Comparison of ENCODE assay signal across 32 mouse cellular contexts in genomic region chr13:71303956-71304355, GRCm38 (mm10).
"Had no signal": no experiment of that assay in that cellular context is flagged by ENCODE, and none has a peak within 500 bp of the region (broad histone marks: within the 10 kb centered on the region; RNA-seq: fewer than 3 reads in every experiment).

No protein-coding gene starts in this region.

- H3K27me3 ChIP-seq: heart, embryonic 12.5 days; heart, embryonic 13.5 days; heart, embryonic 15.5 days; hindbrain, embryonic 12.5 days; hindbrain, embryonic 13.5 days; hindbrain, embryonic 15.5 days; intestine, embryonic 15.5 days; kidney, embryonic 15.5 days had no signal

- H3K4me1 ChIP-seq: heart, embryonic 10.5 days; heart, embryonic 12.5 days; heart, embryonic 13.5 days; heart, embryonic 15.5 days; hindbrain, embryonic 10.5 days; hindbrain, embryonic 12.5 days; hindbrain, embryonic 13.5 days; hindbrain, embryonic 15.5 days; intestine, embryonic 15.5 days; kidney, embryonic 15.5 days had no signal

- H3K4me3 ChIP-seq: heart, embryonic 10.5 days; heart, embryonic 12.5 days; heart, embryonic 13.5 days; heart, embryonic 15.5 days; hindbrain, embryonic 10.5 days; hindbrain, embryonic 12.5 days; hindbrain, embryonic 13.5 days; hindbrain, embryonic 15.5 days; intestine, embryonic 15.5 days; kidney, embryonic 15.5 days; layer of hippocampus, adult 2 months; left cerebral cortex, adult 2 months had no signal

- H3K9me3 ChIP-seq: heart, embryonic 10.5 days; heart, embryonic 12.5 days; heart, embryonic 13.5 days; heart, embryonic 15.5 days; hindbrain, embryonic 10.5 days; hindbrain, embryonic 12.5 days; hindbrain, embryonic 13.5 days; hindbrain, embryonic 15.5 days; intestine, embryonic 15.5 days; kidney, embryonic 15.5 days had no signal

- DNase-seq: heart, postnatal 10 days; heart, postnatal 14 days; heart, postnatal 36 days; heart, postnatal 4 days; kidney, adult 11 months; kidney, adult 18-20 months; kidney, adult 2 months; kidney, adult 8-10 months; kidney, adult 9 months; kidney, postnatal 10 days; kidney, postnatal 14 days; kidney, postnatal 25 days; kidney, postnatal 36 days; kidney, postnatal 4 days; layer of hippocampus, adult 9-11 months; layer of hippocampus, postnatal 36 days had no signal

- H3K27ac ChIP-seq: heart, embryonic 10.5 days; heart, embryonic 13.5 days; heart, embryonic 15.5 days; hindbrain, embryonic 10.5 days; hindbrain, embryonic 12.5 days; hindbrain, embryonic 13.5 days; hindbrain, embryonic 14.5 days; hindbrain, embryonic 15.5 days; hindbrain, postnatal 0 days; intestine, embryonic 15.5 days; kidney, embryonic 15.5 days; kidney, postnatal 0 days; layer of hippocampus, adult 2 months; left cerebral cortex, adult 2 months had no signal

- H3K4me2 ChIP-seq: heart, embryonic 11.5 days; heart, embryonic 12.5 days; heart, embryonic 13.5 days; heart, embryonic 15.5 days; hindbrain, embryonic 12.5 days; hindbrain, embryonic 13.5 days; hindbrain, embryonic 14.5 days; hindbrain, embryonic 15.5 days; intestine, embryonic 15.5 days; kidney, embryonic 15.5 days had no signal

- H3K36me3 ChIP-seq: heart, embryonic 10.5 days; heart, embryonic 12.5 days; heart, embryonic 13.5 days; heart, embryonic 15.5 days; hindbrain, embryonic 10.5 days; hindbrain, embryonic 12.5 days; hindbrain, embryonic 13.5 days; hindbrain, embryonic 15.5 days; intestine, embryonic 15.5 days; kidney, embryonic 15.5 days had no signal

- H3K9ac ChIP-seq: heart, embryonic 12.5 days; heart, embryonic 13.5 days; heart, embryonic 15.5 days; hindbrain, embryonic 12.5 days; hindbrain, embryonic 13.5 days; hindbrain, embryonic 14.5 days; hindbrain, embryonic 15.5 days; intestine, embryonic 15.5 days; kidney, embryonic 15.5 days had no signal
